Mouse (Mus musculus) embryonic facial prominence, embryonic 14.5 days (tissue): ENCODE measurements at regions not wholly inside any gene's neighbourhood (a gene's known extent, or its start where the extent isn't known, plus 50 kb on each side); places are given as distances from the start of the nearest gene placed in this dataset.
"Not testable (repeated sequence)": the region's sequence is repeated elsewhere in the genome, so short reads cannot be mapped to it uniquely, and the experiment has no call there.

ENCODE experiments used
- ATAC-seq: fragments of 200-750 bp; cut with Nextera tagmentation; 2 replicates; pipeline ENCODE4 v1.8.0; 2017; ENCODE audit warnings: low read depth, moderate number of reproducible peaks, moderate TSS enrichment
- DNase-seq: peaks from one replicate; pipeline ENCODE4 v3.0.0-alpha.2; 2015; ENCODE audit warnings: low spot score
- H3K27ac ChIP-seq: fragments of 300-500 bp; sonication (generic); replicated peaks from 2 replicates; pipeline ENCODE4 v1.5.1; 2014; ENCODE audit warnings: low read depth, mild to moderate bottlenecking, low read length, moderate library complexity
- H3K27me3 ChIP-seq: fragments of 300-500 bp; sonication (generic); replicated peaks from 2 replicates; pipeline ENCODE4 v1.6.1; 2014; ENCODE audit warnings: low read length; ENCODE audit not compliant: control insufficient read depth, insufficient read depth
- H3K36me3 ChIP-seq: fragments of 300-500 bp; sonication (generic); 2 replicates; pipeline ENCODE4 v1.6.1; 2014; ENCODE audit warnings: low read length, mixed read lengths; ENCODE audit not compliant: control insufficient read depth, insufficient read depth
- H3K4me1 ChIP-seq: fragments of 300-500 bp; sonication (generic); 2 replicates; pipeline ENCODE4 v1.6.1; 2014; ENCODE audit warnings: antibody characterized with exemption, low read length; ENCODE audit not compliant: control insufficient read depth, insufficient read depth
- H3K4me2 ChIP-seq: fragments of 300-500 bp; sonication (generic); 2 replicates; pipeline ENCODE4 v1.6.1; 2014; ENCODE audit warnings: low read depth, mild to moderate bottlenecking, low read length, moderate library complexity, mixed read lengths
- H3K4me3 ChIP-seq: fragments of 300-500 bp; sonication (generic); 2 replicates; pipeline ENCODE4 v1.5.1; 2014; ENCODE audit warnings: low read depth, mild to moderate bottlenecking, low read length
- H3K9ac ChIP-seq: fragments of 300-500 bp; sonication (generic); 2 replicates; pipeline ENCODE4 v1.6.1; 2014; ENCODE audit warnings: low read depth, mild to moderate bottlenecking, low read length, moderate library complexity, mixed read lengths
- H3K9me3 ChIP-seq: fragments of 300-500 bp; sonication (generic); 2 replicates; pipeline ENCODE4 v1.6.1; 2016; ENCODE audit warnings: low read length; ENCODE audit not compliant: control insufficient read depth
- WGBS: fragments of 180-500 bp; shearing (Covaris S2); extraction: QIAGEN DNeasy Blood & Tissue Kit; methylation state at CpG from one replicate; pipeline ENCODE4 v1.1.7; 2014; 5-methylcytosine and 5-hydroxymethylcytosine counted together

DNA sequence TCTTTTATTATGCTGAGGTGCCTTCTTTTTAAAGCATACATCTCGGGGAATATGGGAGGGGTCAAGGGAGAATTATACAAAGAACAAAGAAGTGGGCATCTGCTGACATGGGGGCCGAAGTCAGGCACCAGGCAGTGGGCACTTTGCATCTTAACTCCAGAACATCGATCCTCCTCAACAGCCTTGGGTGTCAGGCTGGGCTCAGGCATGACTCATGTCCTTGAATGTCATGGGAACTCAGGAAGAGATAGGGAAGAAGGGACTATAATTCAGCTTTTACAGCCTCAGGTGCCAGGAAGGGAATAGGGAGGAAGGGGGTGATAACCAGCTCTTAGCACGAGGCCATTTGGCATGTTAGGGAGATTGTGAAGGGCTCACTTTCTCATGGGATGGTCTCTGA, 85.6 kb upstream of the Ptprz1 start:
- not testable (repeated sequence) for DNase-seq, ATAC-seq, H3K27ac ChIP-seq, H3K4me2 ChIP-seq, H3K9ac ChIP-seq, H3K4me1 ChIP-seq, H3K27me3 ChIP-seq, H3K9me3 ChIP-seq, H3K36me3 ChIP-seq, H3K4me3 ChIP-seq
- 78% methylated on average over 4 of the region's 4 CpGs for WGBS

DNA sequence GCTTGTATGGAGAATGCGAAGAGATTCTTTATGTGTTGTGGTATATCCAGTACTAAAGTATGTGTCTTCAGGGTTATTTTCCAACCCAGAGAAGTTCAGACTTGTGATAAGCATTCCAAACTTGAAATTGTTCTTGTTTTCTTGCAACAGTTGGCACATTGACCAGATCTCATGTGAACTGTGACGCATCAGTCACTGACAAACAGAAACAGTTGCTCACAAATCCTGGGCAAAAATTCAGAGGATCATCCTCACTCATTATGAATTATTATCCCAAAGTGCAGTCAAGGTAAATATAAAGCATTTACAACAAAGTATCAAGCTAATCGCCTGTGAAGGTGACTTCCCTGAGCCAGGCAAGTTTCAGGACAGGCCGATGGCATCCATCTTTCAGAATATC, 83.5 kb upstream of the Ptprz1 start:
- Histone ChIP-seq H3K4me2 (no peak overlapping the region), H3K9me3 (no peaks in the 10 kb centered on the region), H3K36me3 (no peaks in the 10 kb centered on the region), H3K9ac (no peak overlapping the region), H3K4me1 (peaks cover 12% of the 10 kb centered on the region), H3K27me3 (no peaks in the 10 kb centered on the region), H3K4me3 (no peak overlapping the region), H3K27ac (no peak overlapping the region)
- DNase-seq, result no peak
- 88% methylated on average over 4 of the region's 4 CpGs for WGBS
- no peak for ATAC-seq

DNA sequence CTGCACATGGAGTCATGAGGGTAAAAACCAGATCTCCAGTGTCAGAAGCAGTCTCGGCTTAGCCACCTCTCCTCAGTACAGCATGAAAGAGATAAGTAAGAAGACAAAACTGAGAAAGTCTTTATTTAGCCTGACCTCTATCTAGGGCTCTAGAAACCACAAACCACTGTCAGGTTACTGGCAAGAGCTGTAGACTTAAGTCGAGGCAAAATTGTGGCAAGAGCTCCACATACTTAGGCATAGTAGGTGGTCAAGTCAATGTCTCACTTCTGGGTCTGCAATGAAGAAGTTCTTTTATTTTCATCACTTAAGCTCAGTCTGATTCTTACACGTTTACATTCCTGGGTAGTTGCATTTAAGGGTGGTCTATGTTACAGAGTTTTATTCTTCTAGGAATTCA, 82.7 kb upstream of the Ptprz1 start:
- no peak overlapping the region for H3K4me2 ChIP-seq
- ATAC-seq (no peak), DNase-seq (no peak)
- no peak overlapping the region for H3K27ac ChIP-seq
- H3K4me1 ChIP-seq, result peaks cover 12% of the 10 kb centered on the region
- H3K4me3 ChIP-seq, result no peak overlapping the region
- no peak overlapping the region for H3K9ac ChIP-seq
- no peaks in the 10 kb centered on the region for H3K27me3 ChIP-seq
- H3K9me3 ChIP-seq, result no peaks in the 10 kb centered on the region
- no peaks in the 10 kb centered on the region for H3K36me3 ChIP-seq
- WGBS, result 67% methylated on average over 3 of the region's 3 CpGs

DNA sequence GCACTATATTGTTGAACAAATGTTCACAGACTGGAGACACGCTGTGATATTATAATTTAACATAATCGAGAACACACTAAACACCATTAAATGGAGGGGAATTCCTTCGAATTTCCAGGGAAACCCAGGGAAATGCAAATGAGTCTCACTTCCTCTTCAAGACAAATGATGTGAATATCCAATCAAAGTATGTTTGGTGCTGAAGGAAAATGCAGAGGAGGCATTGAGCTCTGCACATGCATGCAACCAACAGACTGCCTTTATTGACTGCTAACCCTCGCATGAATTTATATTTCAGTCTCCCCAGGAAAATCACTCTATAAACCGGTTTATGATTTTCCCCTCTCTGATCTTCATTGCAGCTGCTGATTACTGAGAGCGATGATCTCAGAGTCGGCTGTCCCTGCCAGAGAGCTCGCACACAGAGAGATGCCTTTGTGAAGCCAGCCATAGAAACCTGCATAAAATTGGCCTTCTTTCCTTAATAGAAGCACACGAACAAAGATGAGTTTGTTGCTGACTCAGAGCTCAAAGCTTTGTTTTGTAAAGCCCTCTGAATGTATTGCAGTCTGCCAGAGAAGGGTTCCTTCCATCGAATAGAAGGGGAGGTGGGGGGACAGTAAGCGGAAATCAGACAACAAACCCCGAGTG, 81.1 kb upstream of the Ptprz1 start:
- peak; percentile 64 for ATAC-seq
- Histone ChIP-seq H3K9me3 (no peaks in the 10 kb centered on the region), H3K27me3 (no peaks in the 10 kb centered on the region), H3K9ac (0 out of 2 replicates have a peak overlapping the region, but pooled peaks have one; percentile 10), H3K4me1 (peaks cover 12% of the 10 kb centered on the region), H3K4me2 (peak overlapping the region; percentile 29), H3K27ac (no peak overlapping the region; the same call in 1 of the 2 replicates), H3K4me3 (no peak overlapping the region; the same call in 1 of the 2 replicates), H3K36me3 (no peaks in the 10 kb centered on the region)
- 25% methylated on average over 12 of the region's 12 CpGs for WGBS
- DNase-seq, result peak; percentile 76

DNA sequence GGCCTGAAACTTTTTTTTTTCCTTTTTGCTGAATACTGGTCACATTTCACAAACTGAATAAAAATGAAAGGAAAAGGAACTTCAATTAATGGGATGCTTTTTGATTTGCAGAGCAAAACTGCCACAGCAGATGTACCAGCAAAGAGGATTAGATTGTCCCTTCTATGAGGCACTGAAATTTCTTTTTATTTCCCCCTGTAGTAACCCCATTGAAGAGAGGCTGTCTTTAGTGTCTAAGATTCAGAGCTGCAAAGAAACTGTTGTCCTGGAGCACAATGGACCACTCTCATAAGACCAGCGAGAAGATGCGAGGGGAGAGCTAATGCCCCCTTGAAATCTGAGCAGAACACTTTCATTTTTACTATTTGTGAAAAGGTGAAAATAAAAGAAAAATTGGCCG, 80.5 kb upstream of the Ptprz1 start:
- Histone ChIP-seq H3K27me3 (no peaks in the 10 kb centered on the region), H3K4me2 (peak overlapping the region; percentile 29; the same call in 1 of the 2 replicates), H3K36me3 (no peaks in the 10 kb centered on the region), H3K9me3 (no peaks in the 10 kb centered on the region), H3K27ac (no peak overlapping the region), H3K4me3 (no peak overlapping the region), H3K9ac (0 out of 2 replicates have a peak overlapping the region, but pooled peaks have one; percentile 10), H3K4me1 (peaks cover 12% of the 10 kb centered on the region)
- DNase-seq (no peak), ATAC-seq (no peak)
- WGBS, result 55% methylated on average over 3 of the region's 3 CpGs

DNA sequence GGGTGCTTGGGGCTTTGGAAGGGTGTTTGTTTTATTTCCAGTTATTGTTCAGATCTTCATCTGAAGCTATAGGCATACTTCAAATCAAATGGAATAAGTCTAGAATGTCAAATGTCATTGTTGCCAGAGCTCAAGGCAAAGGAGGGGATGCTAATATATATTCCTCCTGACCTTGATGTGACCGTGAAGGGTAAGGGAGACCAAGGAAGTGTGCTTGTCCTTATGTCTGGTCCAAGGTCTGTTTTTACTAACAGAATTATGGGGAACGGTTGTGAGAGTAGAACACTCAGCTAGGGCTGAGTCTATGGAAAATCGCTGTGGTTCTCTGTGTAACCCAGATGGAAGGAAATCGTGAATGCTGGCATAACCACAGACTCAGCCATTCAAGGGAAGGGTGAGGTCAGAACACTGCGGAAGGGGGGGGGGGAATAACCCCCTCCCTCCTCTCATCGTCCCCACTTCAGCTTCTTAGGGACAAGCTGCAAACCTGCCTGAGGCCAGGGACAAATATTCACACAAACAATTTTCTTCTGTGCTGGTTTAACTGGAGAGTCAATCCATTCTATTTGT, 79.9 kb upstream of the Ptprz1 start:
- Histone ChIP-seq H3K4me2 (no peak overlapping the region), H3K27me3 (no peaks in the 10 kb centered on the region), H3K9ac (no peak overlapping the region), H3K36me3 (no peaks in the 10 kb centered on the region), H3K4me1 (peaks cover 12% of the 10 kb centered on the region), H3K4me3 (no peak overlapping the region), H3K27ac (0 out of 2 replicates have a peak overlapping the region, but pooled peaks have one; percentile 3), H3K9me3 (no peaks in the 10 kb centered on the region)
- ATAC-seq (peak; percentile 51; the same call in 1 of the 2 replicates), DNase-seq (peak; percentile 61)
- WGBS, result 38% methylated on average over 6 of the region's 6 CpGs

DNA sequence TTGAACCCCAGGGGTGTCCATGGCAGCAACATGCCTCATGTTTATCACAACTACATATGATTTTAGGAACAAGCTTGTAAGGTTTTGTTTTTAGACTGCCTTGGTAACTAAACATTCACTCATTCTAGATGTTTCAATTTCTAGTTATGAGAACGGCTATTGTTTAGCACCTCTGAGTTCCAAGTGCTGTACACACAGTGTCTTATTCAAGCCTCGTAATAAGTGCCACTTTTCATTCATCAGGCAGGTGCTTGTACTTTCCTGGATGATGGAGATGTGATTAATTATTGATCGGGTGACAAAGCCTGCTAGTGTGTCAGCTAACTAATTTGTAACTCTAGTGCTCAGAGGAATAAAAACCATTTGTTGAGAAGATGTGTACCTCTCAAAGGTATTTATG, 73.4 kb upstream of the Ptprz1 start:
- Histone ChIP-seq H3K27me3 (no peaks in the 10 kb centered on the region), H3K9ac (no peak overlapping the region), H3K4me1 (no peaks in the 10 kb centered on the region), H3K4me3 (no peak overlapping the region), H3K36me3 (no peaks in the 10 kb centered on the region), H3K27ac (no peak overlapping the region), H3K9me3 (no peaks in the 10 kb centered on the region), H3K4me2 (no peak overlapping the region)
- no peak for ATAC-seq
- no peak for DNase-seq
- 75% methylated on average over 3 of the region's 3 CpGs for WGBS

DNA sequence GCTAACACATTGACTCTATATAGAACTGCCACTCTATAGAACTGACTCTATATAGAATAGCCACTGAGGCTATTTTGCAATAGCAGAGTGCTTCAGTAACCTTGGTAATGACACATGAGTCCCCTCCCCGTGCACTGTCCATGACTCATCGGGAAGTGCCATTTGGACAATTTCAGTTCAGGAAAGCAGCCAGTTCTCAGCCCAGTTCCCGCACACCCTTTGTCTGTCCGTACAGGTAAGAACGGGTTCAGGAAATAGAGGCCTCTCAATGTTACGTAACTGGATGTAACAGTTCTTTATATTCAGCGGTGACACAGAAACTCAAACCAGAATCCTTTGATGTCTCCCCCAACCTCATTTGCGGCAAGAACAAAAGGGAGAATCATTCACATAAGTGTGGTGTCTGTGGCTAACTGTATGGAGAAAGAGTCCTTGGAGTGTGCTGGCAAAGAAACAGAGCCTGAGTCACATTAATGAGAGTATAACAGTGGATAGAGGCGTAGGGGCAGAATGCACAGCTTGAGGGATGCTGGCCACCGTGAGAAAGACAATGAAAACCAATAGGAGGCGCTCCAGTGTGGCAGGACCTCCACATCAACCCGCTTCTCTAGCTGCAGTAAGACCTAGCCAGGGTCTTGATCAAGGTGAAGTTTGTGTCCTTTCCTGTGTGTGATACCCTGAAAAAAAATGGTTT, 72.8 kb upstream of the Ptprz1 start:
- Histone ChIP-seq H3K27me3 (no peaks in the 10 kb centered on the region), H3K4me3 (no peak overlapping the region), H3K4me2 (no peak overlapping the region), H3K4me1 (no peaks in the 10 kb centered on the region), H3K27ac (no peak overlapping the region), H3K36me3 (no peaks in the 10 kb centered on the region), H3K9me3 (no peaks in the 10 kb centered on the region), H3K9ac (no peak overlapping the region)
- DNase-seq, result no peak
- WGBS, result 60% methylated on average over 12 of the region's 12 CpGs
- ATAC-seq, result no peak
